Mouse (Mus musculus): ENCODE measurements at regions not wholly inside any gene's neighbourhood (a gene's known extent, or its start where the extent isn't known, plus 50 kb on each side); places are given as distances from the start of the nearest gene placed in this dataset.

DNA sequence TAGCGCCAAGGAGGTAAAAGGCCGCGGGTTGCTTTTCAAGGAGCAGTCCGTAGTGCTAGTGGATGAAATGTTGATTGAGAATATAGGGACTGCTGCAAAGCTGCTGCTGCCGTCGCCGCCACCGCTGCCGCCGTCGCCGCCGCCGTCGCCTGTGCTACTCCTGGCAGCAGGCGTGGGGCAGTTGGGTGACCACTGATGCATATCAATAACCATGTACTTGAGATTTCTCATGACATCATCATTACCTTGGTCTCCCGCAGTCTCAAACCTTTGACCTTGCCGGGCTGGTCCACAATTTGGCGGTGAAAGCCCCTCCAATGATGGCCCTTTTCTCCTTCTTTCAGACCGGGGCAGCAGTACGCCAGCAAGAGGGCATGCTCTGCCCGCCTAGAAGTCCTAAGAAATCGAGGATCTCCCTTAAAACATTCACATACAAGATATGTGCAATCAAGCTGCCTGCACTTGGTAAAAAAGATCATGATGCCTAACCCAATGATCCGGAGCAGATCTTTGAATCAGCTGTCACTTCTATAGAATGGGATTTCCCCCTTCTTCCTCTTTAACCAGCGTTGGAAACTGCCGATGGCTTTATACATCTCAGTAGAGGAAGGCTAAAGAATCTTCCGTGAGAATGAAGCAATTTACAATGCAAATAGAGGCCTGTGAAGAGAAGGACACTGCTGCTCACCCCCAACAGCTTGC lies 234.1 kb downstream of the Mef2c start:
- peak overlapping the region; percentile 16 for H3K4me3 ChIP-seq (replicated peaks; ENCODE audit: low read depth, low read length)
- no peaks in the 10 kb centered on the region for H3K9me3 ChIP-seq (replicated peaks; ENCODE audit: low read length)
- H3K36me3 ChIP-seq (ENCODE audit: insufficient read depth, low read length) = no peaks in the 10 kb centered on the region
- ATAC-seq (replicated peaks; ENCODE audit: low FRiP score, low read depth) (peak; percentile 55; the same call in 1 of the 2 replicates), DNase-seq (ENCODE audit: low spot score) (no peak)
- 0 out of 2 replicates have a peak overlapping the region, but pooled peaks have one; percentile 5 for H3K27ac ChIP-seq
- WGBS = 2% methylated on average over 27 of the region's 27 CpGs
- H3K4me1 ChIP-seq (replicated peaks; ENCODE audit: insufficient read depth, low read length) = no peaks in the 10 kb centered on the region
- no peak overlapping the region for H3K9ac ChIP-seq (ENCODE audit: low read depth, low read length)
- H3K4me2 ChIP-seq (ENCODE audit: low read length) = peak overlapping the region; percentile 48
- H3K27me3 ChIP-seq (ENCODE audit: insufficient read depth, low read length) = peaks cover 53% of the 10 kb centered on the region; the same call in 1 of the 2 replicates
- no peak for TF ChIP-seq CTCF (IDR thresholded peaks at IDR 0.05; ENCODE audit: low read depth)

DNA sequence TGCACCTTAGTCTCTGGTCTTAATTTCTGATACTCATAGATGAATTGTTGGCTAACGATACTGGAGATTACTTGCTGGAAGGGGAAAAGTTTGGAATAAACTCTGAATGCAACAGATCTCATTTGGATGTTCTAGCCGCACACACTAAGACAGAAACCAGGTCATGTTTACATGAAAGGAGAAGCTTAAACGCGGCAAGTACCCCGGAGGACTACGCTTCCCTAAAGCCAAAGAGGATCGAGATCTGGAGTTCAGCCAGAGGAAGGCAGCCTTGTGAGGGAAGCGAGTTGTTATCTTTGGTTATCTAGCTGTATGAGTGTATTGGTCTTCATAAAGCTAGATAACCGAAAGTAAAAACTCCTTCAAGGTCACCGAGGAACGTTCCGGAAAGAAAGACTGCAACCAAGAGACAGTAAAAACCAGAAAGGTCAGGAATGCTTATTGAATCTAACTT lies 234.7 kb downstream of the Mef2c start:
- peaks cover 50% of the 10 kb centered on the region; the same call in 1 of the 2 replicates for H3K27me3 ChIP-seq (ENCODE audit: insufficient read depth, low read length)
- no peak overlapping the region for H3K9ac ChIP-seq (ENCODE audit: low read depth, low read length)
- H3K36me3 ChIP-seq (ENCODE audit: insufficient read depth, low read length) = no peaks in the 10 kb centered on the region
- H3K4me2 ChIP-seq (ENCODE audit: low read length) = peak overlapping the region; percentile 48
- 6% methylated on average over 12 of the region's 12 CpGs for WGBS
- no peak for DNase-seq (ENCODE audit: low spot score)
- ATAC-seq (replicated peaks; ENCODE audit: low FRiP score, low read depth) = no peak
- TF ChIP-seq CTCF (IDR thresholded peaks at IDR 0.05; ENCODE audit: low read depth) = no peak
- no peaks in the 10 kb centered on the region for H3K4me1 ChIP-seq (replicated peaks; ENCODE audit: insufficient read depth, low read length)
- H3K27ac ChIP-seq = 0 out of 2 replicates have a peak overlapping the region, but pooled peaks have one; percentile 5
- H3K9me3 ChIP-seq (replicated peaks; ENCODE audit: low read length) = no peaks in the 10 kb centered on the region
- peak overlapping the region; percentile 16 for H3K4me3 ChIP-seq (replicated peaks; ENCODE audit: low read depth, low read length)

DNA sequence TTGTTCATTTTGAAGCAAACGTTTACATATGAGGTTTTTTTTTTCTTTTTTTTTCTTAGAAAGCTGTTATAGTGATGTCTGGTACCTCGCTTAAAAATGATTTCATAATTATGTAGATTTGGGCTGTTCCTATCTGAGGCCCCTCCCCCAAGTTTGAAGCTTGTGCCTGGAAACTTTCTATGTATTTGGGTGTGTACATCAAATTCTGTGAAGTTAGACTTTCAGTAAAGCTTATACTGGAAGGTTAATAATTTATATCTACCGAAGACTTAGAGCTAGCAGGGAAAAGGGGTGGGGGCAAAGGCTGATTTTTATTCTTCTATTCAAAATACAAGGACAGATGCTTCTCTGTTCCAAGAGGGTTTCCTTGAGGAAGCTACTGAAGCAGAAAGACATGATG lies 235.3 kb downstream of the Mef2c start:
- Histone ChIP-seq H3K9me3 (replicated peaks; ENCODE audit: low read length) (no peaks in the 10 kb centered on the region), H3K9ac (ENCODE audit: low read depth, low read length) (no peak overlapping the region), H3K4me2 (ENCODE audit: low read length) (peak overlapping the region; percentile 48), H3K27ac (no peak overlapping the region), H3K4me3 (replicated peaks; ENCODE audit: low read depth, low read length) (peak overlapping the region; percentile 15; the same call in 1 of the 2 replicates), H3K4me1 (replicated peaks; ENCODE audit: insufficient read depth, low read length) (no peaks in the 10 kb centered on the region), H3K27me3 (ENCODE audit: insufficient read depth, low read length) (peaks cover 48% of the 10 kb centered on the region; the same call in 1 of the 2 replicates), H3K36me3 (ENCODE audit: insufficient read depth, low read length) (no peaks in the 10 kb centered on the region)
- TF ChIP-seq CTCF (IDR thresholded peaks at IDR 0.05; ENCODE audit: low read depth) = no peak
- 9% methylated on average over 3 of the region's 3 CpGs for WGBS
- DNase-seq (ENCODE audit: low spot score) = no peak
- no peak for ATAC-seq (replicated peaks; ENCODE audit: low FRiP score, low read depth)

DNA sequence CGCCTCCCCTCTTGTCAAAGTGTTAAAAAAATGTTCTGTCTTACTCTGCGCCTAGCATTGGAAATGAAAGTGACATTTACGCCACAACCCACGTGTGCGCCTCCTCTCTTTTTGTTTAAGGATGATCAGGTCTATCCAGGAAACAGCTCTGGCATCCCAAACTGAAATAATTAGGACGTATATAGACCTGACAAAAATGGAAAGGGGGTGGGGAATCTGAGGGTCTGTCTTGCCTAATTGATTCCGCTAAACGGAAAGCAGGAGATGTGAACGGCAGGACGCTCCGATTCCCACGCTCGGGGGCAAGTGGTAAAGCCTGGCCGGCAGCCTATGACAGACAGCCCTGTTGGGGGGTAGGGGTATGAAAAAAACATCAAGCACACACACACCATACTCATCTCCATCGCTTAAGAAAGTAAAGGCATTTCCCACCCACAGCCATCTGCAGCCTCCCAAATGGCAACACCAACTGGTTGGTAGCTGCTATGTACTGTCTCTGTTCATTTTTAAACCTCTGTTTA lies 235.8 kb downstream of the Mef2c start:
- Histone ChIP-seq H3K4me2 (ENCODE audit: low read length) (peak overlapping the region; percentile 48), H3K9ac (ENCODE audit: low read depth, low read length) (no peak overlapping the region), H3K4me1 (replicated peaks; ENCODE audit: insufficient read depth, low read length) (no peaks in the 10 kb centered on the region), H3K36me3 (ENCODE audit: insufficient read depth, low read length) (no peaks in the 10 kb centered on the region), H3K9me3 (replicated peaks; ENCODE audit: low read length) (no peaks in the 10 kb centered on the region), H3K27me3 (ENCODE audit: insufficient read depth, low read length) (peaks cover 50% of the 10 kb centered on the region), H3K27ac (no peak overlapping the region), H3K4me3 (replicated peaks; ENCODE audit: low read depth, low read length) (peak overlapping the region; percentile 15; the same call in 1 of the 2 replicates)
- TF ChIP-seq CTCF (IDR thresholded peaks at IDR 0.05; ENCODE audit: low read depth) = no peak
- no peak for ATAC-seq (replicated peaks; ENCODE audit: low FRiP score, low read depth)
- no peak for DNase-seq (ENCODE audit: low spot score)
- 3% methylated on average over 15 of the region's 15 CpGs for whole genome bisulfite sequencing

DNA sequence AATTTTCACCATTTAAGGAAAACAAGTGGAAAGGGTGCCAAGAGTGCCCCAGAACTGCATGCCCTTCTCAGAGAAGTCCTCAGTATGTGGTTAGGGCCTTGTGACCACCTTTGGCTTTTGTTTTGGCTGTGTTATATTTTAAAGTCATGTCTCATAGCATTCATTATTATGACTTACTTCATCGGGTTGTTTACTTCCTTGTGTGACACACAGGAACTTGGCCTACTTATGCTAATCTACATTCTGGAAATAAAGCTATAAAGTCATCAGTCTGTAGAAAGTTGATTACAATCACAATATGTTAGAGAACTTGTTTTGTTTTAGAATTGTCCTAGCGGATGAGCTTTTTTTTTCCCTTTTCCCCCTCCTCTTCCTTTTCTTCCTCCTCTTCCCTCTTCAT lies 236.3 kb downstream of the Mef2c start:
- Histone ChIP-seq H3K27me3 (ENCODE audit: insufficient read depth, low read length) (peaks cover 50% of the 10 kb centered on the region), H3K9ac (ENCODE audit: low read depth, low read length) (no peak overlapping the region), H3K4me1 (replicated peaks; ENCODE audit: insufficient read depth, low read length) (no peaks in the 10 kb centered on the region), H3K4me2 (ENCODE audit: low read length) (peak overlapping the region; percentile 48; the same call in 1 of the 2 replicates), H3K36me3 (ENCODE audit: insufficient read depth, low read length) (no peaks in the 10 kb centered on the region), H3K27ac (no peak overlapping the region), H3K9me3 (replicated peaks; ENCODE audit: low read length) (no peaks in the 10 kb centered on the region), H3K4me3 (replicated peaks; ENCODE audit: low read depth, low read length) (no peak overlapping the region)
- TF ChIP-seq CTCF (IDR thresholded peaks at IDR 0.05; ENCODE audit: low read depth) = no peak
- ATAC-seq (replicated peaks; ENCODE audit: low FRiP score, low read depth) (no peak), DNase-seq (ENCODE audit: low spot score) (no peak)
- 24% methylated on average over 2 of the region's 2 CpGs for WGBS

DNA sequence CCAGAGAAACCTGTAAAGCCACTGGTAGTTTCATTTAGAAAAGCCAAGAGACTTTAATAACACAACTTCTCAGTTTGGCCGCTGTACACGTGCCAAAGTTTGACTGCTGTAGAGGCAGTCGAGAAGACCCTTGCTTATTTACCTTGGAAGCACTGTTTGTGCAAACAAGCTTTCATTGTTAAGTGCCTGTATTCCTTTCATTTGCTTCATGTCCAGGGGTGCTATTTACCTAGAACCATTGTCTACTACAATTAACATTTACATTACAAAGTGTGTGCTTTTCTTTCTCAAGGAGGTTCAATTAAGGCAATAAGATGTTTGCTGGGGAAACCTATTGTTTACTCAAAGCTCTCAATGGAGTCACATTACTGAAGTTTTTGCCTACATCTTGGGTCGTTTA lies 236.9 kb downstream of the Mef2c start:
- peaks cover 47% of the 10 kb centered on the region for H3K27me3 ChIP-seq (ENCODE audit: insufficient read depth, low read length)
- H3K9ac ChIP-seq (ENCODE audit: low read depth, low read length) = no peak overlapping the region
- no peak for DNase-seq (ENCODE audit: low spot score)
- H3K36me3 ChIP-seq (ENCODE audit: insufficient read depth, low read length) = no peaks in the 10 kb centered on the region
- H3K4me1 ChIP-seq (replicated peaks; ENCODE audit: insufficient read depth, low read length) = no peaks in the 10 kb centered on the region
- no peak for ATAC-seq (replicated peaks; ENCODE audit: low FRiP score, low read depth)
- 15% methylated on average over 4 of the region's 4 CpGs for WGBS
- H3K4me3 ChIP-seq (replicated peaks; ENCODE audit: low read depth, low read length) = no peak overlapping the region
- no peak overlapping the region for H3K4me2 ChIP-seq (ENCODE audit: low read length)
- H3K9me3 ChIP-seq (replicated peaks; ENCODE audit: low read length) = no peaks in the 10 kb centered on the region
- no peak for TF ChIP-seq CTCF (IDR thresholded peaks at IDR 0.05; ENCODE audit: low read depth)
- no peak overlapping the region for H3K27ac ChIP-seq

Measured in kidney, postnatal 0 days (tissue).